Mouse (Mus musculus) E14TG2a.4 (cell line): ENCODE results near the gene Cdh13.

Source experiments
- CTCF ChIP-seq: conservative IDR thresholded peaks from 2 replicates; pipeline ENCODE4 v1.5.1; 2014; ENCODE audit warnings: low read length
- NANOG ChIP-seq: IDR thresholded peaks from 2 replicates; pipeline ENCODE4 v1.6.1; 2014; ENCODE audit warnings: borderline replicate concordance, low read length, mixed read lengths

DNA sequence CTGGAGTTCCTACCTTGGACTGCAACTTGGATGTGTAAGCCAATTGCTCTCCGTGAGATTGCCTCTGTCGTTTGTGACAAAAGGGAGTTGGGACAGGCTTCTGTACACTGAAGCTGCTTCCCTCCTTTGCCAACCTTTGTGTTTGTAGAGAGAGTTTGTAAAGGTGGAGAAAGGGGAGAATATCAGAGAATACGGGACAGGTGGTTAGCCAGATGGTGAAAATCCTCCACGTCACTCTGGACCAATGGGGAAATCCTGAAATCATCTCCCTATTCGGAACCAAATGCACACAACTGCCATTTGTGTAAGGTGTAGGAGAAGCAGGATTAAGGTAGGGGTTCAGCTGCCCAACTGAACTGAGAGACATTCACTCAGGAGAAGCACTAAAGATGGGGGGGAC lies 721.3 kb downstream of the Cdh13 start:
- TF ChIP-seq CTCF (no peak), NANOG (no peak)
